Mouse (Mus musculus) spleen, postnatal 10 days (tissue): ENCODE measurements around the gene 4933428G20Rik.

Experiments used
- DNase-seq, 2 experiments: peaks; one replicate each; pipeline ENCODE4 v3.0.0; 2021 to 2022; ENCODE audit warnings: low spot score in 2 of 2

The 4933428G20Rik gene

DNA sequence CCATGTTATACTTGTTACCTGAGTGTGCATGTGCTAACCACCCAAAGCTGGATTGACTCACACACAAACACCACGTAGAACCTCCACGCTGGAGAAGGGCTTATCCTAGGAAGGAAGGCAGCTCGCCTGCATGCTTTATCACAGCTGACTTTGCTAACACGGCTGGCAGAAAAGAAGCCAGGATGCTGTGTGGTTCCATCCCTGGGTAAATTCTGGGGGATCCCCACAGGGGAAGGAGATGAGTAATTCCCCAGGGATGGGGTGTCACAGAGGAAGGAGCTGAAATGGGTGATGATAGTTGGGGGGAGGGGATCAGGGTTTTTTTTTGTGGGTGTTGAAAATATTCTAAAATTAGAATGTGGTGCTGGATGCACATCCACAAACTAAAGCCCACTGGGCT is 5.6 kb upstream of the 4933428G20Rik start:
- no peak for DNase-seq

DNA sequence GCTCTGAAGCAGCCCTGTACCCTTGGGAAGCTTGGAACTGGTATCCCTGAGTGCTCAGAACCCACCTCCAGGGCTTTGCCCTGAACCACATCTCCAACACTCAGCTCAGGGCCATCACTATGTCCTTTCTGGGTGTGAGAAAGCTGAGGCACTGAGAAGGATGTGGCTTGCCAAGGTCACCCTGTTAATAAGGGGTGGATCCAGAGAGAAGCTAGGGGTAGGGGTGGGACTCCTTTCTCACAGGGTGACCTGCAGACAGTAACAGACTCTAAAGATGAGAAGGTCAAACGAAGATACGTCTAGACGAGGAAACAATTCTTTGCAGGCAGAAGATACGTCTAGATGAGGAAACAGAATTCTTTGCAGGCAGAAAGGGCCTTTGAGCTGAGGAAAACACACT is 2.7 kb upstream of the 4933428G20Rik start:
- DNase-seq = no peak

DNA sequence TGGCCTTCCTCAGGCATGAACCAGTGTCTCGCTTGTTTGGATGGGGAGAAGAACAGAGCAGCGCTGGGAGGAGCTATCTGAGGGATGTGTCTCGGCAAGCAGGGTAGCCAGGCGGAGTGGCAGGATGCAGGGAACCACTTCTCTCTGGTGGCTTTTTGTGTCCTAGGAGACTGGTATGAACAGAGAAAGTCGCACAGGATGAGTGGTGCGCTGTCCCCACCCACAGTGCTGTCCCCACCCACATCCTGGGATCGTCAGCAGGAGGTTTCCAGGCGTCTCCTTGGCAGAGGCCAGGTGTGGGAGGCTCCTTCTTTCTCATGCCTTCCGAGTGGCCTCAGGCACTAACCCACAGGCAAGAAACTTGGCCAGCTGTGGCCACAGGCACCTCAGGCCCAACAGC is 2.2 kb upstream of the 4933428G20Rik start:
- no peak for DNase-seq

DNA sequence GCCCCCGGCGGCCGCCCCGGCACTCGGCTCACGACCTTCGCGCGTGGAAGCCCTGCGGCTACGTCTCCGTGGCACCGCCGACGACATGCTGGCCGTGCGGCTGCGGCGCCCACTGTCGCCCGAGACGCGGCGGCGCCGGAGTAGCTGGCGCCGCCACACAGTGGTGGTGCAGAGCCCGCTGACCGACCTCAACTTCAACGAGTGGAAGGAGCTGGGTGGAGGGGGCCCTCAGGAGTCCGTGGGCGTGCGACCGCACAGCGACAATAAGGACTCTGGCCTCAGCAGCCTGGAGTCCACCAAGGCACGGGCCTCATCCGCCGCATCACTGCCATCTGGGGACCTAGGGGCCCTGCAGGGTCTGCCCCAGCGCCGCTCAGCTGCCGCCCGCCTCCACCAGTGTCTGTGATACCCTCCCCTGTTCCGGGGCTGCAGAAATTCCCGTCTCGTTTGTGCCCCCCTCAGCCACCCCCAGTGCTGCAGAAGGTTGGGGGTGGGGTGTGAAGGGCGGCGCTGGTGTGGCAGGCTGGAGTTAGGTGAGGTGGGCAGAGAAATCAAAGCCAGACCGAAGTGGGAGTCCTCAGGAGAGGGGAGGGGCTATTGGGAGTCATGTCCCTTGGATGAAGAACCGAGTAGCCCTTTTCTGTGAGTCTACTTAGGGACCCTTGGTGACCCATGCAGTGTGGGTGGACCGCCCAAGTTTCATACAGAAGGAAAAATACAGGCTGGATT is 744 bp upstream of the 4933428G20Rik start:
- DNase-seq = no peak

DNA sequence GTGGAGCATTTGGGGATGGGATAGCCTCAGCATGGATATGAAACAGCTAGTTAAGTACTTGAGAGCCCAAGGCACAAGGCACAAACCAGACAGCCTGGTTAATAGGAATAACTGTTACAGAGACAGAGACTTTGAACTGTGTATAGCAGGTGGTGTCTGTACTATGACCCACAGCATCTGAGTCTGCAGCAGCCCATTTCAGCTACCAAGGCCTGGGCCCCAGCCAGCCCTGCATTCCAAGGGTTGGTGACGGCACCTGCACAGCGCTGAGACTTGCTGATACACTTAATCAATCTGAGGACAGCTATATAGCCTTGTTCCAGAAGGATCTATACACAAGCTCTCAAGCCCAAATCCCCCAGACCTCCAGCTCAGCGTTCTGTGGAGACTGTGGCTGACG is 2.6 kb downstream of the 4933428G20Rik start:
- no peak for DNase-seq

DNA sequence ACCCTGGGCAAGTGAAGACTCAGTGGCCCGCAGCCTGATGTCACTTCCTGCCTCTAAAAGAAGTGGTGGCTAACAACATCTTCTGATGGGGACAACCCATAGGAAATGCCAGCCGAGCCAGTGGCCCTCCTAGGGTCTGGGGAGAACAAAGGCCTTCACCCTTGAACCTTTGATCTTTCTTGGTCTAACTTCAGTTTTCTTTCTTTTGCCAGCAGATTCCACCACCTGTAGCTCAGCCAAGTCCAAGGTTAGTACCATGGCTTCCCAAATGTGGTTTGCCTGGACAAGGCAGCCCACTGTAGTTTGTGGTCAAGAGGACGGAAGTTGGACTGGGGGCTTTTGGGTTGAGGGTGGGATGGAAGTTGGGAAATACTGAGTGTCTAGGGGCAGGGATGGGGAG is 7.3 kb downstream of the 4933428G20Rik start:
- DNase-seq = no peak

DNA sequence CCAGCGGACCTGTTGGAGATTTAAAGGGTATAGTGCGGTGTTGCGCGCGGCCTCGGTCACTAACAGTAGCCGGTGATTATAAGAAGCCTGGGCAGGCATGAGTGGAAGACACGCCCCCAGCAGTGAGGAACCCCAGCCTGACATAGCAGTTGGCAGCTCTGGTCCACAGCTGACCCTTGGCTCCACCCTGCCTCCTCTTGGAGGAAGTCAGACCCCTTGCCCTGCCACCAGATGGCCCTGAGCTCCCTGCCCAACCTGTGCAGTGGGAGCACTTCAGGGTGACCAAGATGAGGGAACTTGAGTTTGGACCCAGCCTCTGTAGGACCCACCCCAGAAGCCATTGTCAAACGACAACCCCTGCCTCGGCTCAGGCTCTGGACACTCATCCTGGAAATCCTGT is 8.5 kb downstream of the 4933428G20Rik start:
- DNase-seq = peak in 1 of 2 experiments; percentile 26

DNA sequence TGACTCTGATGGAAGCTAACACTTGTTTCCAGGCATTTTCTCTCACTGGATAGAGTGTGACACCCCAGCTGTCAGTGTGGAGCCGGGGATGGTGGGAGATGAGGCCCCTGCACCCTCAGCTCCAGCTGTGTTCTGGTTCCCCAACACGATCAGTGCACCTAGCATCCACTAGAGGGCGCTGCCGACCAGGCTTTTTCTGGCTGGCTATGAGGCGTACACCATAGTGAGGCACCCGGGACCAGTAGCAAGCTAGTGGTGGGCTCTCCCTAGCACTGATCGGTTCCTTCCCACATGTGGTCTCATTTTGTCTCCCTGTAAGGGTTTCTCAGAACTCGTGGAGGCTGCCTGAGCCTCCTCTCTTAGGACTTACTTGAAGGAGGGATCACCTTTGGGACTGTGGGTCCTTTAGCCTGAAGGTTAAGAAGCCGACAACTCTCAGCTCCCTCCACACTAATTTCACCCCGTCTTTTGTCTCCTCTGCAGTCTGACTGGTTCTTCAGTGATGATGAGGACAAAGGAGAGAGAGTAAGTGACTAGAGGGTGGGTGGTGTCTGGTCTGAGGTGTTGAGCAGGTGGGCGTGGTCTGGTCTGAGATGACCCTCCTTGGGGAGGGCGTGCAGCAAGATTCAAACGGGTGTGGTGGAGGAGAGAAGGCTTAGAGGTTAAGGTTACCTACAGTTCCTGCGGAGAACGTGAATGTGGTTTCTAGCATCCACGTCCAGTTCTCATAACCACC is 10.4 kb downstream of the 4933428G20Rik start:
- peak; percentile 73 to 86 for DNase-seq

DNA sequence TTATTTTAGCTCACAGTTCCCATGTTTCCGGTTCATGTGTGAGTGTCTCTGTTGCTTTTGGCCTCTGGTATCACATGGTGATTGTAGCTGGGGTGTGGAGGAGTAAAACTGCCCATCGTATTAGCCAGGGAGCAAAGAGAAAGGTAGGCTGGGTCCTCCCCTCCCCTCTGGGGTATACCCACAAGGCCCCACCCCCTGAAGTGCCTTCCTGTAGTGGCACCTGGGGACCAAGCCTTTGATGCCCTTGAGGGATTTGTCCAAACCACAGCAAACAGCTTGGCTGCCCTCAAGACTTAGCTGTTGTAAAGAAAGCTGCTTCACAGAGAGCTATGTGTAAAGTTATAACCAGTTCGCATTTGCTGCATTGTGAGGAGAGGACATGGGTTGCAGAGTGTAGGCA is 12.5 kb downstream of the 4933428G20Rik start:
- DNase-seq = peak in 1 of 2 experiments; percentile 57

DNA sequence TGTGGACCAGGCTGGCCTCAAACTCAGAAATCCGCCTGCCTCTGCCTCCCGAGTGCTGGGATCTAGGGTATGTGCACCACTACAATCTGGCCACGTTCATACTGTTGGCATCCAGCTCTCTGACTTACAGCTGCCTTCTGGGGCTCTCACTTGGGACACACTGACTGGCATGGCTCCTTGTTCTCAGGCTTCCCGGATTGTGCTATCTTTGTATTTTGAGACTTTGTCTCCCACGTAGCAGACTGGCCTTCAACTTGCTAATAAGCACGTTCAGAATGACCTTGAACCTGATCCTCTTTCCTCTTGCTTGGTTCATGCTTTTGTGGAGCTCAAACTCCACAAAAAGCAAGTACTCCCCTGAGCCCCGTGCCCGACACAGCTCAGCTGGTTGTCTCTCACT is 14.5 kb downstream of the 4933428G20Rik start:
- DNase-seq = no peak

DNA sequence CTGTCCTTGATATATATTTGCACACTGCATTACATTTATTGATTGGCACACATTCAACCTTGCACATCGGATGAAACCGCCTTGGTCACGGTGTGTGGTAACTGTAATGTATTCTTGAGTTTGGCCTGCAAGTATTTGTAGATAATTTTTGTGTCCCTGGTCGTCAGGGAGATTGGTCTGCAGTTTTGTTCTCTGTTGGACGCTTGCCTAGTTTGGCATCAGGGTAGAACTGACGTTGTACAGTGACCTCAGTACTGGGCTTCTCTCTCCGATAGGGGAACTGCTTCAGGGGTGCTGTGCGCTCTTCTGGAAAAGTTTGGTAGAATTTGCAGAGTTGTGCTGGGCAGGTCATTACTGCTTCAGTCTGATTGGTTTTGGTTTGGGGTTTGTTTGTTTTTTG is 20.3 kb downstream of the 4933428G20Rik start:
- DNase-seq = no peak

DNA sequence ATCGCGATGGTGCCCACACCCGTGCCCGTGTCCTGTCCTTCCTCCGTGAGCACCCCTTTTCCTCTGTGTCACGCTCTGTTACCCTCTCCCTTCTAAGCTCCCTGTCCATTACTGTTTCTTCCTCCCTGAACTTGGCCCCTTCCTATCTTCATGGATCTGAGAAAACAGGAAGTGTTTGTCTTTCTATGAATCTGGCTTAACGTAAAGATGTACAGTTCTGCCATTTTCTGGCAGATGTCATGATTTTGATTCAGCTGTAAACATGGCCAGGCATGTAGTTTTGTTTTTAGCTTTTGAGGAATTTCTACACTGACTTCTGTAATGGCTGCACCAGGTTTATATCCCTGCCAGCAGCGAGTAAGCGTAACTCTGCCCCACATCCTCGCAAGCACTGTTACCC is 21.1 kb downstream of the 4933428G20Rik start:
- no peak for DNase-seq

DNA sequence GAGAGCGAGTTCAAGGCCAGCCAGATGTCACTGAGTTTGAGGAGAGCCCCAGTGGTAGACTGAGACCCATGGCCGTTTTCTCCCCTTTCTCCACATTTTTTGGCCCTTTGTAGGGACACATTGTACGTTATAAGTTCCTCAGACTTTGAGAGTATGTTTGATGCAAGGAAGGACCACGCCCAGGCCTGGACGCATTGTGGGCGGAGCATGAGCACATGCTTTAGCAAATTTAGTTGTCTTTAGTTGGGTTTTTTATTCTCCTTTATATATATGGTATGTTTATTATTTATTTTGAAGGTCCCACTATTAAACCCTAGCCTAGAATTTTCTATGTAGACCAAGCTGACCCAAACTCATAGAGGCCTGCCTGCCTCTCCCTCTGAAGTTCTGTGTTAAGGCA is 21.8 kb downstream of the 4933428G20Rik start:
- no peak for DNase-seq

DNA sequence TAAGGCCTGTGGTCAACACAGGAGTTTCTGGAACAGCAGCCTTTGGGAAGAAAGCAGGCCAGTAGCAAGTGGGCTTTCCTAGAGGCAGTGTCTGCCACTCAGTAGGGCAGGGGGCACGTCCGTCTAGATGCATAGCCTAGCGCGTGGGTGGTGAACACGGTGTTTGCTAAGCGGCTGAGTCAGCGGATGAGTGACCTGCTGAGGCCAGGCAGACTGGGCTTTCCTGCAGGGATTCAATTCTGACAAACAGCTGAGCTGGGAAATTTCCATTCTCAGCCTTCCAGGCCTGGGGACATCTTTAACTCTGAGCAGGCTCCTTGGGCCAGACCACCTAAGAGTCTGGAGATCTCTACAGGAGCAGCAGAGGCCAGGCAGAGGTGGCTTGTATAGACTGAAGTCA is 22.7 kb downstream of the 4933428G20Rik start:
- no peak for DNase-seq

DNA sequence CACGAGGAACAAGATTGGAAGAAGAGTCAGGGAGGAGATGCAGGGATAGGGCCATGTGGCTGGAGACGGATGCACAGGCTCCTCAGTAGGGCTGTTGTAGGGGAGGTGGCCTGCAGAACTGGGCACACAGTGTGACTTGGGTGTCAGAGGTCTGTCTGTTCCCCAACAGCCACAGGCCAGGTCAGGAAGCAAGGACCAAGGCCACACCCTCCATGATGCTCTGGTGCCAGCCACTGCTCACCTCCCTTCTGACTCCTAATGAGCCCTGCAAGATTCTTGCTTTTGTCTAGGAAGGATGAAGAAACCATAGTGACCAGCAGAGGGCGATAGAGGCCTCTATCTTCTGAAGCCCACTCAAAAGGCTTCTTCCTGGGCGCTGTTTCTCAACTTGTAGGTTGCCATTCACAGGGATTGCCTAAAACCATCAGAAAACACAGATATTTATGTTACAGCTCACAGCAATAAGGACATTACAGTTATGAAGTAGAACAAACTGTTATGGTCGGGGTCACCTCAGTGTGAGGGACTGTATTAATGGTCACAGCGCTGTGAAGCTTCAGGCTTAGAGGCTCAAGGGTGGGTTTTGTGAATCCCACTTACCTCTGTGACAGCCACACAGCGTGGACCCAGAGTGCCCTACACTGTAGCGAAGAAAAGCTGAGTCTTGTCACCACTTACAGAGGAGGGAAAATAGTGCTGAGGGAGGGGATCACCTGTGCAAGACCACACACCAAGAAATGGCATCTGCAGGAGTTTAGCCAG is 23.6 kb downstream of the 4933428G20Rik start:
- peak; percentile 40 to 80 for DNase-seq

DNA sequence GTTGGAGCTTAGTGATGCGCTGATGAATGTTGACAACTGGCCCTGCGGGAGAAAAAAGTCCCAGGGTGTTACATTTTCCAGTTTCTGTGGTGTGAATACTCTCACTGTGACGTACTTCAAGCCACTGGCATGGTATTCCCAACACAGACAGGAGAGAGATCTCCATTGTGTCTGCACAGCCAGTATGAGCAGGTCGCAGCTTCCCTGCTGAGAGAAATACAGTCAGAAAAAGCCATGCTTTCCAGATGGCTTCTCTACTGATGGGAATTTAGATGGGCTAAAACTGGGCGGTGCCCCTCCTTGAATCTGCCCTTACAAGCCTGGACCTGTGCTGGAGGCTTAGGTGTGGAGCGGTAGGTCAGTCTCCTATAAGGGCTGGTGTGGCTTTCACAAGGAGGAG is 28.9 kb downstream of the 4933428G20Rik start:
- DNase-seq = no peak

DNA sequence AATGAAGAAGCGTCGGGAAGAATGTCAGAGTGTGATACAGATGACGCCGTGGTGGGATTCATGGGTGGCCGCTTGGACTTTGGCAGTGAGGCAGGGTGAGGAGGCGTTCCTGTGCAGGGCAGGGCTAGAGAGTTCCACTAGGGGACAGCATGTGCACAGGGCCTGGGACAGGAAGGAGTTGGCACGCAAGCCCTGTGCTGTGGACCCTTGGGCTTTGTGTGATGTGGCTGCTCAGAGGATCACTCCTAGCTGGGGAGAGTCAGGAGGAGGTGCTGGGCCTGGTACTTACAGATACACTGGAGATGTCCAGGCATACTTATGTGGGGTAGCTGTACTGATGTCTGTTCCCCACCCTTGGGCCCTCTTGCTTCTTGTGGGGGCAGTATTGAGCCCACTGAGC is 30.3 kb downstream of the 4933428G20Rik start:
- DNase-seq = no peak

DNA sequence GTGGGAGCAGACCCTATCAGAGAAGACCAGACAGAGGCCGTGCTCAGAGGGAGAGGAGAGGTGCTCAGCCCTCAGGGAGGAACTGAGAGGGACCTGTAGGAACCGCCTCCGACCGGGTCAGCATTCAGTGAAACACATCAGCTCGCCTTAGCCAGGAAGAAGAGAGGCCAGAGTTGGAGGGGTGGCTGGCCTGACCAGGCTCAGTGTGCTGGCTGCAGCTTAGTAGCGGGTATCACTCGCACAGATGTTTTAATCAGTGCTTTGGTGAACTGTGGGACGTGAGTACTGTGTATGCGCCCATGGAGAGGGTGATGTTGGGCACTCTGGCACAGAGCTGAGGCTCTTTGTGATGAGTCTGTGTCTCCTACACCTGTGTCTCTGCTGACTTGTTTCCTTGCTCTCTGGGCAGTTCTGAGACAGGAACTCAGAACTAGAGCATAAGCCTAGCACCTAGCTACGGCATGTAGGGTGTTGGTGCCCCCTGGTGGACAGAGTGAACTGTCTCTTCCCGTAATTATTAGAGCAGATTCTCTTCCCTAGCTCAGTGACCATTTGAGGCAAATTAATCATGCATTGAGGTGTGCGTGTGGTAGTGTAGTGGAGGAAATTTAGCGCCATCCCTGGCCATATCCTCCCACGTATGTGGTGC is 31.4 kb downstream of the 4933428G20Rik start:
- DNase-seq = peak; percentile 82 to 94

DNA sequence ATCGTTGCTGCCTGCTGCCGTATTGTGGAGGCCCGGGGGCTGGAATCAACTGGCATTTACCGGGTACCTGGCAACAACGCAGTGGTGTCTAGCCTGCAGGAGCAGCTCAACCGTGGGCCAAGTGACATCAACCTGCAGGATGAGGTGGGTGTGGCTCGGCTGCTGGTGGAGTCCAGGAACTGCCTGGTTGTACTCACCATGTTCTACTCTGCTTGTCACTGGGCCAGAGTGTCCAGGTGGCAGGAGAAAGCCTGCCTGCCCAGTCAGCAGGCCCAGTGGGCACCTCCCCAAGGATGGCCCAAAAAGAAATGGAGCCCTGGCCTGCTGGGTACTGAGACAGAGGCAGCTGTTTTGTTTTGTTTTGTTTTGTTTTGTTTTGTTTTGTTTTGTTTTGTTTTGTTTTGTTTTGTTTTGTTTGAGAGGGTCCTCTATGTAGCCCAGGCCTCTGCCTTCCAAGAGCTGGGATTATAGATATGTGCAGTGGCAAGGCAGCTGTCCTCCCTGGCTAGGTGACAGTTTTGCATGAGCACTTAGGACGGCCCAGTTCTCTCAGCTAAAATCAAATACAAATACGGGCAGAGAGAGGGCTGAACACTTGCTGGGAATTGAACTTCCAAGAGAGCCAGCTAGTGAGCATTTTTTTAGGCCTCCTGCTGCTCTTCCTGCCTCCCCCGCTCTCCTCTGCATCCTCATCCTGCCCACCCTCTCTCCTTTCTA is 33.5 kb downstream of the 4933428G20Rik start:
- no peak for DNase-seq

DNA sequence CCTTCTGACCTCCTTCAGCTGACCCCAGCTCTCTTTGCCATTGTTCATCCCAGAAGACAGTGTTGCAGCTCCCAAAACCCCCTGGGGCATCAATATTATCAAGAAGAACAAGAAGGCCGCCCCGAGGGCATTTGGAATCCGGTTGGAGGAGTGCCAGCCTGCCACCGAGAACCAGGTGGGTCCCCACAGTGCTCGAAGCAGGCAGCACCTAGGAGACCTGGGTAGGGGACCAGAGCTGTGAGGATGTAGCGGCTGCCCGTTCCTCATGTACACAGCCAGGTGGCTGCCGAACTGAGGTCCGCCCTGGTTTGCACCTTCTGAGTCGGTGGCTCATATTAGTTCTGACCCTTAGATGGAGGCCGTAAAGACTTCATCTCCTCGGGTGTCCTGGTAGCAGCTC is 34.2 kb downstream of the 4933428G20Rik start:
- DNase-seq = no peak

DNA sequence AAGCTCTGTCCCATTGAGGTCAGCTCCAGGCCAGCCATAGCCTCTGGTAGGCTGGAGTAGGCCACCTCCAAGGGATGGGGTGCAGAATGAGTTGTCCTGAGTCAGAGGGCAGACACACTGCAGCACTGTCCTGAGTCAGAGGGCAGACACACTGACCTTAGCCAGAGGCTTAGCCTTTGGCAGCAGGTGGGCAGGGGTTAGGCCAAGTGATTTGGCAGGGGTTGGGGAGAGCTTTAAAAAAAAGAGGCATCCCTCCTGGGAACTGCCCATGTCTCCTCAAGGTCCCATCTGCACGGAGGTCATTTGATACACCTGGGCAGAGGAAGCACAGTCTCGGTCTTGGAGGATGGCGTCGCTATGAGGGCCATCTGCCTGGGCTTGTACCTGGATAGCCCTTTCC is 36.1 kb downstream of the 4933428G20Rik start:
- DNase-seq = no peak

DNA sequence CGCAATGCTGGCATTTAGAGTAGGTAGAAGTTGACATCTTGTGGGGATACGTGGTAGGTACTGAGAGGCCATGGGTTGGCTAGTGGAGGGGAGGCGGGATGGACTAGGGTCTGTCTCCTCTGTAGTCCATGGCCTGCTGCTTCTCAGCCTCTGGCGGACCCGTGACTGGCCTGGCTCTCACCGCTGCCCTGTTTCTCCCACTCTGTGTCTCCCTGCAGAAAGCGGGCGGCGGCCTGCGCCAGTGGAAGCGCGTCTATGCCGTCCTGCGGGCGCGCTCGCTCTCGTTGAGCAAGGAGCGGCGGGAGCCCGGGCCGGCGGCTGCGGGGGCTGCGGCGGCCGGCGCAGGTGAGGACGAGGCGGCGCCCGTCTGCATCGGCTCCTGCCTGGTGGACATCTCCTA is 37.0 kb downstream of the 4933428G20Rik start:
- DNase-seq = no peak
